Mouse (Mus musculus) CD4-positive, CD25-positive, alpha-beta regulatory T cell, adult 4 months (primary cell): ENCODE measurements around the gene Dand5. TPM values are rescaled to one million over a fixed set of nuclear protein-coding genes. Genes with fewer than 3 reads are reported as not detected.

Experiments
- ATAC-seq: one replicate; pipeline ENCODE4 v1.8.0; 2017
- polyA plus RNA-seq, 2 experiments: library from polyadenylated mRNA; unstranded; fragments of 100-300 nt; shearing (Covaris generic); gene quantifications; one replicate each; pipeline ENCODE4 v1.2.1; 2017

Dand5 gene
- polyA plus RNA-seq = 1 to 10 TPM; 4.9 to 7.6 TPM

DNA sequence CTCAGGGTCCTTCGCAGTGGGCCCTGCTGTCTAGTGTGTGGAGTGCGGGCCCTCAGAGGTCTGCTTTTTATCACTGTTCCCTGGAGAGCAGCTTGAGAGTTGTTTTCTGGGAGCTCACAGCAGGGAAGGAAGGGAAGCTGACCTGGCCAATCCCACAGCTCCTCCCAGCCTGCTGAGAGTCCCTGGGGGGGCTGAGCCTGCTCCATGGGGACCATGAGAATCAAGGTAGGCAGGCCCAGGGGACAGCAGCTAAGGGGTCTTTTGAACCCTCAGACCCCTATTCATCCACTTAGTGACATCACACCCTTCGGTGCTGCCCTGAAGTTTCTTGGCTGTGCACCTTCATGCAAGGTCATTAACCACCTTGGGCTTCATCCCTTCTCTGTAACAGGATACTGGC is at the start of gene Dand5:
Dand5 (minus strand) TSS at position 101 of the 400 bp plus-strand sequence.
- ATAC-seq = no peak

DNA sequence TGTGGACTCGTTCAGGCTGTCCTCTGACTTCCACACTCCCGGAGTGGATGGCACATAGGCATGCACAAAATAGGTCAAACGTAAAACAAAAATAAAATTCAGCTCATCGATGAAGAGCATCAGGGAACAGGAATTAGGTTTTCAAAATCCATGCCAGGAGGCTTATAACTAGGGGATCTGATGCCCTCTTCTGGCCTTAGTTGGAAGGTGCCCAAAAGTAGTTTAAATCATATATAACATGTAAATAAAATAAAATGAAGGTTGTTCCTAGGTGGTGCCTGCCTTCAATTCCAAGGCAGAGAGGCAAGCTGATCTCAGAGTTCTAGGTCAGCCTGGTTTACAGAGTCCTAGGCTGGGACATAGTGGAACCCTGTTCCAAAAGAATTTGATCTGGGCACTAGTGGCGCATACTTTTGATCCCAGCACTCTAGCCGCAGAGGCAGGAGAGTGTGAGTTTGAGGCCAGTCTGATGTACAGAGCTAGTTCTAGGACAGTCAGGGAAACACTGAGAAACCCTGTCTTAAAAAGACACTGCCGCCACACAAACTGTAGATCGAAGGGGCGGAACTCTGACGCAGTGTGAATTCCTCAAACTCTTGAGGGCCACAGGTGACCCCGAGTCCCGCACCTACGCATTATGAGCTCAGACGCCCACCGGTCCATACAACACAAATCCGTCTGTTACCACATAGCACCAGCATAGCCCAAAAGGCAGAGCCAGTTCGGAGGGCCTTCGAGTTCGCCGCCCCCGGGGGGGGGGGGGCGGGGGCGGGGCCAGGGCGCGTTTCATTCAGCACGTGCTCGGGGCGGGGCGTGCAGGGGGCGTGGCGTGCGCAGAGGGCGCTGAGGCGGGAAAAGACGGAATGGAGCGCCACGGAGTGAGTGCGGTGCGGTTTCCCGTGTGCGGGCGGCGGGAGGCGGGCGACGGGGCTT is 49.0 kb upstream of the Dand5 start, which contains the start of gene Syce2:
Syce2 (plus strand) TSS at position 736 of the 933 bp plus-strand sequence.
- peak; percentile 76 for ATAC-seq

DNA sequence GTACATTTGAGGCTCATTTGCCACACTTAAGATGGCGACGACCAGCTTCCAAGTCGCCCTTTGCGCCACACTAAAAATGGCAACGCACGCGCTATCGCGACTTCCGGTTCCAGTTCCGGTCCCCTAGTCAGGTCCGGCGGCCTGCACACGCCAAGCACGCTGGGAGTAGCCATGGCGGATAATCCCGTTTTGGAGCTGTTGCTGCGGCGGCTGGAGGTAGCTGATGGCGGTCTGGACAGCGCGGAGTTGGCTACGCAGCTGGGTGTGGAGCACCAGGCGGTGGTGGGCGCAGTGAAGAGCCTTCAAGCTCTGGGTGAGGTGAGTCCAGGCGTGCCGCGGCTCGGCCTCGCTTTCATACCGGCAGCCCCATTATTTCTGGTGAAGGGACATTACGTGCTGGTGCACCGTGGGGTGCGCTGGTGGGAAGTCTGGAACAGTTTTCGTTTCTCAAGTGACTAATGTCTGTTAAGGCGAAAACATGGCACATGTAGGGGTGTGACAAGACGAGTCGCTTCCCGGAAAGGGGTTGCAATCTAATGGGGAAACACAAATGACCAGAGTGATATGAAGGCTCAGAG is 34.3 kb upstream of the Dand5 start, which contains the start of gene Farsa:
Farsa (plus strand) TSS at position 126 of the 578 bp plus-strand sequence.
- peak; percentile 99 for ATAC-seq

DNA sequence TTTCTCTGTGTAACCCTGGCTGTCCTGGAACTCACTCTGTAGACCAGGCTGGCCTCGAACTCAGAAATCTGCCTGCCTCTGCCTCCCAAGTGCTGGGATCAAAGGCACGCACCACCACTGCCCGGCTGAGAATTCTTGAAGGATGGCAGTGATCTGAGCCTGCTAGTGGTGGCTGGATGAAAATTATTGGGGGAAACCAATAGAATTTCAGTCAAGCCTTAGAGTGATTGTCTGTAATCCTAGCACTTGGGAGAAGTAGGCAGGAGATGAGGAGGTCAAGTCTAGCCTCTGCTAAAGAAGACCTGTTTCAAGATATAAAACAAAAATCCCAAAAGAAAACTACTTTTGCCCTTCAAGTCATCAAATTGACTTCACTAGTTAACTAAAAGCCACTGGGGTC is 33.8 kb upstream of the Dand5 start:
- ATAC-seq = no peak

DNA sequence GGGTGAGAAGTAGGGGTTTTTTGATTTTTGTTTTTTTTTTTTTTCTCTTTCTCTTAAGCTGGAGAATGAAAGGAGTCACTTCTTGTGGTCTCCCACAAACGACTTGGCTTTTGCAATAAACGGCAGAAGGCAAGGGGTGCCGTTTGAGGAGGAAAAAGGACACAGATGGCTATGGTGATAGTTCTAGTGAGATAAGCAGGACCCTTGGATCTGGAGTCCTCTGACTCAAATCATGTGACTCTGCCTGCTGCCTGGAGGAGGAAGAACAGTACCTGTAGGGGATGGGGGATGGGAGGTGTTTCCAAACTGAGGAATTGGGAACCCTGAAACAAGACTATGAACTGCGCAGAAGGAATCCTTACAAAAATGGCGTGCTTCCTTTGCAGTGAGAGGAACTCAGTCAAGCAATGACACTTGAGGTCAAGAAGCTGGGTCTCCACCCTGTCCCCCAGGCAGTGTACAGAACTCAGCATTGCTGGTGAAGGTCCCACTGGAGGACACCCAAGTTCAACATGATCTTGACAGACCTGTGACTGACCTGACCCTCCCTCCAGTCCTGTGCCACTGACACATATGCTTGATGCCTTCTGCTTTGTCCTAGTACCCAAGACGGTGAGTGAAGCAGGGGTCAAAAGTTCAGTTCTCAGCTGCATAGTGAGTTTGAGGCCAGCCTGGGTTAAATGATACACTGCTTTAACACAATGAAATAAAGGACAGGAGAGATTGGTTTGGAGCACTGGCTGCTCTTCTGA is 25.2 kb upstream of the Dand5 start:
- no peak for ATAC-seq

DNA sequence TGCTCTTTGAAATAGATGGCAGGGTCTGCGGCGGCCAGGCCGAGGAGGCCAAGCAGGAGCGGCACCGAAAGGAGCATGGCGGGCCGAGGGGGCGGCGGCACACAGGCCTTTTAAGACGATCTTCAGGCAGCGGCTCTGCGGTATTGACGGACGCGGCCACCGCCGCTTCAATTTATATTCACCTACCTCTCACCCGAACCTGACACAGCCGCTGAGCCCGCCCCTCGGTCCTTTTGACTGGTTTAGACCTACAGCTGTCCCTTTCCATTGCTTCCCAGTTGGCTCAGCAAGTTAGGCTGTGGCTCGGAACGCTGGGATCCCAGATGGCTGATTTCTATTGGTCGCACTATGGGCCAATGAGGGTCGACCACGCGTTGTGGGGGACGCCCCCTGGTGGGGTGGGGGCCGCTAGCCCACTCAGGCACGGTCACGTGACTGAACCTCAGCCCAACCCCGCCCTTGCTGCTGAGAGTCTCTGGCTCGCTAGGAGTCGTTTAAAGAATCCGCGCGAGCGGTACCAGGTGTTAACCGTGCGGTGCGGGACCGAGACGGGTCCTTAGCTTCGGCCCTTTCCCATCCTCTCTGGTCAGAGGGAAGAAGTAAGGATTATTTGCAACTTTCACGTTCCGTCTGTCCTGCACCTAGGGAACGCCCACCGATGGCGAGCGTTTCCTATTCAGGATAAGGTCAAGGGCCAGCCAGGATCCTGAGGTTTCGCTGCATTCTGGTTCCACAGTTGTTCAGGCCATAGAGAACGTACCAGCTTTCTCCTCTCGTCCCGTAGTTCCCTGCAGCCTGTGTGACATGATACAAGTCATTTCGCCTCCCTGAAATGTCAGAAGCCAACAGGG is 24.3 kb upstream of the Dand5 start, which contains the start of gene Calr:
Calr (minus strand) TSS at position 213 of the 851 bp plus-strand sequence.
- peak; percentile 94 for ATAC-seq

DNA sequence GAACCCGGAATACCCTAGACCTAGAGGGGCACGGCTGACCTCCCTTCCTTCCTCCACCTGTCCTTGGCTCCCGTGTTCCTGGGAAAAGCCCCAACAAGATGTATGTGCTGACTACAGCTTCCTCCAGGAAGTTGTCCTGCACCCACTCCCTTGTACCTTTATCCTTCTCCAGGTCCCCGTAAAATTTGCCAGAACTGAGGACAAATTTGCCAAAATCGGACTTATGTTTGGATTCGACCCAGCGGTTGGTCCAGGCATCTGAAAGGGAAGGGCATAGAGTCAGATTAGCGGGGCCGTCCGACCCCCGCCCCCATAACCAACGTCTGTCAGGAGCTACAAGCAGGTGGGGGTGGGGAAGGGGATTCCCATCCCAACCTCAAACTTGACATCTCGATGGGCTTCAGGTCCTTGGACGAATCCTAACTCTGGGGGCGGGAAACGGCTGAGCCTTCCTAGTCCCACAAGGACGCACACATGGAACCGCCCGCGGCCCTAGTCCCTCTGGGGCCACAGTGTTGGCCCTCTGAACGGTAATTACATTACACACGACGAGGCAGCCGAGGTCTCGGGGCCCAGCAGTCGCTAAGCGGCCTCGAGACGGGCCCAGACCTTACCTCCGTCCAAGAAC is 23.6 kb upstream of the Dand5 start:
- ATAC-seq = peak; percentile 4

DNA sequence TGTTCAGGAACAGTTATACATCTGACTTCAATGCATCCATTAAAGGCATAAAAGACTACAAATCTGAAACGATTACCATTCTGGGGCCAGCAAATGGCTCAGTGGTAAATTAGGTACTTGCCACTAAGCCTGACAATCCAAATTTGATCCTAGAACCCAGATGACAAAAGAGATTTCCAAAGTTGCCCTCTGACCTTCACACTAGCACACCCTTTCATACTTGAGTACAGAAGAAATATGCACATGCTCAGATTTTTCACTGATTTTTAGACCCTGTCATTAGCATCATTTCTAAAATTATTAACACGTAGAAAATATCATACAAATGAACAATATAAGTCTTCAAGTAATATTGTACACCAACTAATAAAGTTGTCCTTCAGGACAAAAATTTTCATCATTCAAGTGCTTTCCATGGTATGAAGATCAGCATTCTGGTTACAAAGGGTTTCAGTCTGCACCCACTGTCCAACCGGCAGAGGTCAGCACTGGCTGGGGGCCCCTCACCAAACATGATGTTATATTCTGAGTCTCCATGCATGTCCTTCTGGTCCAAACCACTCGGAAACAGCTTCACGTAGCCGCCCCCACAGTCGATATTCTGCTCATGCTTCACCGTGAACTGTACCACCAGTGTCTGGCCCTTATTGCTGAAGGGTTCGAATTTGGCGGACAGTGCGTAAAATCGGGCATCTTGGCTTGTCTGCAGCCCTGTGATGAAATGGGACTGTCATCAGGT is 22.9 kb upstream of the Dand5 start:
- no peak for ATAC-seq

DNA sequence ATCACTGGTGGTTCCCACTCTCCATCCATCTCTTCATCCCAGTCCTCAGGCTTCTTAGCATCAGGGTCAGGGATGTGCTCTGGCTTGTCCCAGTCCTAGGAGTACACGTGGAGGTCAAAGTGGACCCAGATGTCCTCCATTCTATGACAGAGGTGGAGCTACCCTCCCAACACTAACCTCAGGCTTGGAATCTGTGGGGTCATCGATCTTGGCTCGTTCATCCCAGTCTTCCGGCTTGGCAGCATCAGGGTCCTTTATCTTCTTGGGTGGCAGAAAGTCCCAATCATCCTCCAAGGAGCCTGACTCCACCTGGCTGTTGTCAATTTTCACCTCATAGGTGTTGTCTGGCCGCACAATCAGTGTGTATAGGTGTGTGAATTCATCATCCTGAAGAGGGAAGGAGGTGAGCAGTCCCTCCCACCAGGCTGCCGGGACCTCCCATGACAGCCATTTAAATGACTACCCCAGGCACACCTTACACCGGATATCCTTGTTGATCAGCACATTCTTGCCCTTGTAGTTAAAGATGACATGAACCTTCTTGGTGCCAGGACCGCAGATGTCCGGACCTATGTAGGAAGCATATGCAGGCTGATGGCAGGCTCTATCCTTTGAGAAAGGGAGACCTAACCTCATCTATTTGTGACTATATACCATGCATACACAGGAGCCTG is 21.9 kb upstream of the Dand5 start:
- no peak for ATAC-seq

DNA sequence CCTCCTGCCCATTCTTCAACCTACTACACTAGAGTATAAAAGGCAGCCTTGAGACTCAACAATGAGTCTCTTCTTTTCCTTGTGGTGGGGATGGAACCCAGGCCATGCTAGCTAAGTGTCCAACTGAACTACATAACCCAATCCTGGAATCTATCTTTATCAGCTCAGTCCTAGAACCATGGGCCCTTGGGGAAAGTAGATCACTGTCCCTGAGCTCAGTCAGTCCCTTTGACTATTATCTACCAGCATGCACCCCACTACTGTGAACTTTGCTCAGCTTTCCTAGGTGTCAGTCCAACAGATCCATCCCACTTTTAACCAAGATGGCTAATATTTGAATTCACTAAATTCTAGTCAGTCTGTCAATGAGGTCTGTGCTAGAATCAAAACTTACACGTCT is 18.9 kb upstream of the Dand5 start:
- ATAC-seq = no peak

DNA sequence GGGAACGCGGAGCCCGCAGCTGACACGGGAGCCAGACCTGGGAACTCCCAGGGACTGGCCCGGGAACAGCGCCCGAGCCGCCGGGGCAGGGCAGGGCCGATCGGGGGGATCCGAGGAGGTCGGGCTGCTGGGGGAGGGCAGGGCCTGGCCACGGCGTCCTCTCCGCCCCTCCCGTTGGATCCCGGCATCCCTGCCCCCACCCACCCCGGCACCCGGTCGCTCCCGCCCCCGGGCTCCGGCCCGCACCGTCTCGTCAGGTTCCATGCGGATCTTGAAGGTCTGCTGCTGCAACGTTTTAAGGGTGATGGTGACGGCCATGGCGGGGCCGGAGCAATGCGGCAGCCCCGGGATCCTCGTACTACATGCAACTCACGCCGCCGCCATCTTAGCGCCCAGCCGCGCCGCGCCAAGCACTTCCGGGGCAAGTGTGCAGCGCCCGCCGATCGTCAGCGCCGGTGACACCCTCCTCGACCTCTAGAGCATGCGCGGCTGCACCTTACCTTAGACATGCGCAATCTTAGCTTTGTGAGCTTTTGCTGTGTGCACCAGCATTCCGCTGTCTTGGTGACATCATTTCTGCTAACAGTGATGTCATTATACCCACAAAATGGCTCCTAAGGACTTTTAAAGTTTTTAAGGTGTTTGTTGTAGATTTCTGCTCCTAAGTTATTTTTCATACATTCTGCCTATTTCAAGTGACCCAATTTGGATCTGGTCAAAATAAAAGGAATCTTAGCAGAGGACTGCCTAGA is 17.8 kb upstream of the Dand5 start, which contains the start of gene Rad23a:
Rad23a (minus strand) TSS at position 418 of the 752 bp plus-strand sequence.
- peak; percentile 98 for ATAC-seq

DNA sequence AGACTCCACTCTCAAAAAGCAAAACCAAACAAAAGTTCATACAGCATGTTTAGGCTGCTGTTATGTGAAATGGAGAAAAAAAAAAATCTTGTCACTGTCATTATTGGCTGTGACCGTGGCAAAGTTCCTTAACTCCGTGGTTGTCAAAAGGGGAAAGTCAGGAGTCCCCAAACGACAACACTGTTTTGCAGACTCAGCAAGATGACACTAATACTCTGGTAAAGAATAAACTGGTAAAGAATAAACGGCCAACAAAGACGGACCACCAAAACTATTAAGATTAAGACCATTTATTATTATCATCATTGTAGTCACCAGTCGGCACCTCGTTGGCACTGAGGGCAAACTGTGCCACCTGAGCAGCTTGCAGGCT is 17.2 kb upstream of the Dand5 start:
- ATAC-seq = no peak

DNA sequence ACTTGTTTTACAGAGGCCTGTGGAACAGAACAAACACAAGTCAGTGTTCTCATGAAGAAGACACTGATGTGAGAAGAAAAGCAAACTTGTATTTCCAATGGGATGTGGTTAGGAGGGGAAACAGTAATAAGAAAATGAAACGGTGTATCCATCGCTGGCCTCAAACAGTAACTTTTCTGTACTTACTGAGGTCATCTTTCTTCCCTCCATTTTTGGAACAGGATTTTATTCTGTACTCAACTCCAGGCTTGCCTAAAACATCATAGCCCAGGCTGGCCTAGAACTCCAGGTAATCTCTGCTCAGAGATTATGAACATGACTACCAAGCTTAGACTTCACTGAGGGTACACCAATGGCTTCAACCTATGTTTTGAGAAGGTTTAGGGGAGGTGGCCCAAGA is 16.8 kb upstream of the Dand5 start:
- ATAC-seq = no peak

DNA sequence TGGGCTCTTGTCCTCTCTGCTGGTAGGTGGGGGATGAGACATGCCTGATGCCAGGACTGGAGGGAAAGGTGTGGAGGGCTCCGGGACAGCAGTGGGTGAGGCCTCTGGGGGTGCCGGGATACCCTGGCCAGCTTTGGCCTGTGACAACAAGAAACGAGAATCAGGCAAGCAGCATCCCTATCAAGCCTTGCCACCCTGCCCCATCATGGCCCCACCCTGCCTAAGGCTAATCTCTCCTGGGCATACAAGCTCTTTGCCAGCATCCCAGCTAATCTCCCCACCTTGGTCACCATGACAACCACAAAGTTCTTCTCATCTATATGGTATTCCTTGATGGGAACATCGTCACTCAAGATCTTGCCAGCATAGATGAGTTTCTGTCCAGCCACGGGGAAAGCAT is 15.9 kb upstream of the Dand5 start:
- ATAC-seq = no peak

DNA sequence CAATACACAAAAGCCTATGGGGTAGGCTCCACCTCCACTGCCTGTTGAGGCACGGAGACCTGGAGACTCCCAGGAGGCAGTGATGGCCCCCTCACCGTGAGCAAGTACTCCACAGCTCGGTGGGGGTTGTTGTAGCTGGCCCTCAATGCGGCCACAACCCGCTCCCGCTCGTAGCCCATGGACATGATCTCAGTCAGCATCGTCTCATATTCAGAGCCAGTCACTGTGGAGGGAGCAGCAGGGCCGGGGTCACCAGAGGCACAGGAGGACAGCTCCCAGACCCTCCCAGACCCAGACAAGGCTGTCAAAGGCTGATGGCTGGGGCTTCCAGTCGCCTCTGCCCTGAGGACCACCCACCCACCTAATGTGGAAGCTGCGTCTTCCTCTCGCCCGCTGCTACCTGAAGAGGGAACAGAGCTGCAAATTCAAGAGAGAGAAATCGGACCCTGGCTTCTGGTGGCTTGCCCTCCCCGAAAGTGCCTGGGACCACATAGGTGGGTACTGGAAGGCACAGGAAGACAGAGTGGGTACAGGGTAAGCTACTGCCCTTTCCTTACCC is 15.4 kb upstream of the Dand5 start:
- ATAC-seq = no peak

DNA sequence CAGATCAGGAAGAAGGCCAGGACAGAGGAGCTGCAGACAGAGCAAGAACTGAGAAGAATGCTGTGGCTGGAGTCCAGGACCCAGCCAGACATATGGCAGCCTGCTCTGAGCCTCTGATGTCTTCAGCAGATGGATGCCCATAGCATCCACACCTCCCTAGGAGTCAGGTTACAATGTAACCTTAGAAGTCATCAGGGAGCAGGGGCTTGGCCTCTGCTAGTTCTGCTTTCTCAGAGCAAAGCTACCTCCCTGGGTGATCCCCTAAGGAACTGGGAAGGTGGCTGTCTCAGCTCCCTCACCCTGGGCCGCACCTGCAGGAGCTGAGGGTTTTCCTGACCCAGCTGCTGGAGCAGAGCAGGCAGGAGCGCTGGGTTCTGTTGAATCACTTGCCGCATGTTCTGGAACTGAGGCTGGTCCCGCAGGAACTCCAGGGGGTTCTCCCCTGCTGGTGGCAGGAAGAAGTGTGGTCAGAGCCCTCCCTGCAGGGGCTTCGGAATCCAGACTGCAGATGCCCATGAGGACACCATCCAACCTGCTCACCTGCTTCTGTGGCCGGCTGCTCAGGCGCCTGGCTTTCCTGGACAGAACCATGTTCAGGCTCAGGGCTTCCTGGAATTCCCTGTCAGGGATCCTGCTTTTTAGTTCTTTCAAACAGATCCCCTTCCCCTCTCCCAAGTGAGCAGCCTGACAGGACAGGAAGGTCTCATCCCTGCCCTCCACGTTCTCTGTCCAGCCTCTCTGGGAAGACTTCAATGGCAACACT is 14.7 kb upstream of the Dand5 start:
- no peak for ATAC-seq

DNA sequence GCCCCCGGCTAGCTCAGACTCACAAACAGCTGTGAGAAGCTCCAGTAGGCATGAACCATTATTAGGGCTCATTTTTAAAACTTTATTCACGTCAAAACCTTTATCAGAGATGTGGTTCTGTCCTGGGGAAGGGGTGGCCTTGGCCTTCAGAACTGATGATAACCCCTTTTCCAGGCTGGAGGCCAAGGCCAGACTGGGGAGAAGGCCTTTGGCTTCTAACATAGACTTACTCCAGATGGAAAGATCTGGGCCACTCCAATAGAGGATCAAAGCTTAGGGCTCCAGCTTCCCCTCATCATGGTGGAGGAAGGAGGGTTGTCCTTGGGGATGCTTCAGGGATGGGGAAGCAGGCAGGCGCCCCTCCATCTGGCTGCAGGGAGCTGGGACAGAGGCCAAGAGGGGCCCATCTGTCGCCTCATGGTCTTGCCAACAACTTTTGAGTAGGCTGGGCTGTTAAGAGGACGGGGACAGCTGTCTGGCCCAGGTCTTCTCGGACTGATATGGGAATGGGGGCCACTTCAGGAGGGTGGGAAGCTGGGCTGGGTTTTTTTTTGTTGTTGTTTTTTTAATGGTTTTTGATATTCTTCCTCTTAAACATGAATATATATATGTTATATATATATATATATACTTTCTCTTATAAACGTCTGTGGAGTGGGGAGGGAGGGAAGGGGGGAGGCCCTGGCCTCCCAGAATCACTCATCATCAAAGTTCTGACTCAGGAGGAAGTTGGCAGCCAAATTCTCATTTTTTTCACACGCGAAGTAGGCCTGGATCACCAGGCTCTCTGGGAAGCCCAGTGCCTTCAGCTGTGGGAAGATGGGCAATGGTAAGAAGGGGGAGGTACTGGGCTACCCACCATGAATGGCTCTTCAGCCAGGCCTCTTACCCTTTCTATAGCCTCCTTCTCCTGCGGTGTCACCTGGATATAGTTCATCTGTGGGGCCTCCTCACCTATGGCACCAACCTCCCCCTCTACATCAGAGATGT is 12.5 kb upstream of the Dand5 start:
- no peak for ATAC-seq
